16 mouse cellular contexts compared by ENCODE assay signal in the genomic region with DNA sequence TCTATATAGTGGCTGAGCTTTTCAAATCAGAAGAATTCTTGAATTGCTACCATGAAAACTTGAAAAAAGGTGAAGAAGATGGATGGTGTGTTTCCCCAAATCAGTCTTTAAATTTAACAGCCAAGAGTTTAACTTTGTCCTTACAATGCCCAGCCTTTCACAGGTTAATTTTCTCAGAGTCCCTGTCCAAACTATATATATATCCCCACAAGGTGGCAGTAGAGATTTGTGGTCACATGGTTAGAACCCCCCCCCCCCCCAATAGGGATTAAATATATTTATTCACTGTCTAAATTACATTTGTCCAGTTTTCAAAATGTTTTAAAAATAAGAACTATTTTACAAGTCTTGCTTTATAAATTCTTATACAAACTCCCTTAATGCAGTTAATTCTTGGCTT.
A peak's percentile ranks its signal among the peaks of the same experiment; 100 is the strongest.
DNase-seq lines count a peak whose midpoint lies in the region; ATAC-seq and TF ChIP-seq lines count a peak whose summit lies in the region.
"Had no signal": no experiment of that assay in that cellular context is flagged by ENCODE, and none has a peak within 500 bp of the region (broad histone marks: within the 10 kb centered on the region; RNA-seq: fewer than 3 reads in every experiment).

No protein-coding gene starts in this region.

- H3K4me1 ChIP-seq in heart, adult 2 months (ENCODE audit: control insufficient read depth, insufficient read depth, low read length): no peaks in the 10 kb centered on the region
- H3K4me1 ChIP-seq in embryonic facial prominence, embryonic 14.5 days (ENCODE audit: control insufficient read depth, insufficient read depth, low read length): no peaks in the 10 kb centered on the region
- H3K4me1 ChIP-seq in forebrain, embryonic 12.5 days: no peaks in the 10 kb centered on the region
- H3K4me1 ChIP-seq: limb, embryonic 15.5 days; midbrain, embryonic 10.5 days; stomach, embryonic 15.5 days had no signal

- ATAC-seq in embryonic facial prominence, embryonic 14.5 days (ENCODE audit: low read depth): no peak
- ATAC-seq in forebrain, embryonic 12.5 days (ENCODE audit: low FRiP score): no peak

- no peaks in the 10 kb centered on the region for H3K36me3 ChIP-seq in heart, adult 2 months (ENCODE audit: control insufficient read depth, insufficient read depth, low read length)
- H3K36me3 ChIP-seq in embryonic facial prominence, embryonic 14.5 days (ENCODE audit: control insufficient read depth, insufficient read depth, low read length): no peaks in the 10 kb centered on the region
- H3K36me3 ChIP-seq in forebrain, embryonic 12.5 days (replicated peaks): no peaks in the 10 kb centered on the region
- H3K36me3 ChIP-seq: G1E; limb, embryonic 15.5 days; midbrain, embryonic 10.5 days; stomach, embryonic 15.5 days had no signal

- no peak overlapping the region for H3K4me3 ChIP-seq in heart, adult 2 months
- H3K4me3 ChIP-seq in left cerebral cortex, adult 2 months: no peak overlapping the region
- H3K4me3 ChIP-seq in embryonic facial prominence, embryonic 14.5 days (ENCODE audit: low read depth, low read length): no peak overlapping the region
- H3K4me3 ChIP-seq in forebrain, embryonic 12.5 days (replicated peaks): no peak overlapping the region
- H3K4me3 ChIP-seq: erythroblast, embryonic 14.5 days; limb, embryonic 15.5 days; midbrain, embryonic 10.5 days; stomach, embryonic 15.5 days had no signal

- H3K4me2 ChIP-seq in embryonic facial prominence, embryonic 14.5 days (ENCODE audit: low read depth, low read length): no peak overlapping the region
- no peak overlapping the region for H3K4me2 ChIP-seq in forebrain, embryonic 12.5 days
- H3K4me2 ChIP-seq: limb, embryonic 15.5 days; stomach, embryonic 15.5 days had no signal

- intact Hi-C loops in heart, adult 2 months (cut with DNase I): loop anchor here (1.0 kb wide), 1 partner anchor 186 kb away; no protein-coding TSS in a partner anchor
- intact Hi-C loops in heart, postnatal 25 days (cut with DNase I): loop anchor here (1.0 kb wide), 1 partner anchor 186 kb away; no protein-coding TSS in a partner anchor
- intact Hi-C loops in left cerebral cortex, adult 2 months (cut with DNase I): no loop called here
- intact Hi-C loops in left cerebral cortex, postnatal 14 days (cut with DNase I): loop anchor here (10.0 kb wide), 1 partner anchor 178 kb away; no protein-coding TSS in a partner anchor

- no peak overlapping the region for H3K9ac ChIP-seq in heart, adult 2 months (ENCODE audit: low read depth, low read length)
- no peak overlapping the region for H3K9ac ChIP-seq in embryonic facial prominence, embryonic 14.5 days (ENCODE audit: low read depth, low read length)
- no peak overlapping the region for H3K9ac ChIP-seq in forebrain, embryonic 12.5 days
- H3K9ac ChIP-seq: limb, embryonic 15.5 days; stomach, embryonic 15.5 days had no signal

- DNase-seq in heart, adult 2 months: no peak
- no peak for DNase-seq in heart, postnatal 25 days (ENCODE audit: low spot score)
- DNase-seq in left cerebral cortex, adult 2 months (ENCODE audit: extremely low spot score in 1 of 2, low spot score in 2 of 2): no peak
- DNase-seq in left cerebral cortex, postnatal 14 days (ENCODE audit: low spot score in 2 of 2): no peak
- DNase-seq in ES-CJ7 (ENCODE audit: low read depth, low spot score): peak; percentile 6
- DNase-seq in embryonic facial prominence, embryonic 14.5 days (ENCODE audit: low spot score): peak; percentile 39
- DNase-seq in adrenal gland, adult 2 months: no peak
- DNase-seq: cerebellum, adult 11 months; heart, adult 11 months; heart, postnatal 36 days had no signal

- peak; percentile 52 for TF ChIP-seq CTCF in heart, adult 2 months (IDR thresholded peaks at IDR 0.05)
- TF ChIP-seq CTCF in left cerebral cortex, adult 2 months (IDR thresholded peaks at IDR 0.05): peak; percentile 10; the same call in 1 of the 2 replicates

- no peak for TF ChIP-seq EP300 in heart, adult 2 months (IDR thresholded peaks at IDR 0.05; ENCODE audit: insufficient read depth, low read depth, low read length)

- no peaks in the 10 kb centered on the region for H3K27me3 ChIP-seq in heart, adult 2 months (ENCODE audit: control insufficient read depth, insufficient read depth, low read length)
- H3K27me3 ChIP-seq in embryonic facial prominence, embryonic 14.5 days (replicated peaks; ENCODE audit: control insufficient read depth, insufficient read depth, low read length): no peaks in the 10 kb centered on the region
- no peaks in the 10 kb centered on the region for H3K27me3 ChIP-seq in forebrain, embryonic 12.5 days
- H3K27me3 ChIP-seq: limb, embryonic 15.5 days; stomach, embryonic 15.5 days had no signal

- no peaks in the 10 kb centered on the region for H3K79me2 ChIP-seq in heart, adult 2 months (replicated peaks; ENCODE audit: control insufficient read depth, insufficient read depth, low read length)

- H3K9me3 ChIP-seq in embryonic facial prominence, embryonic 14.5 days (ENCODE audit: control insufficient read depth, low read length): 0 out of 2 replicates have a peak, but pooled peaks cover 4% of the 10 kb centered on the region
- no peaks in the 10 kb centered on the region for H3K9me3 ChIP-seq in forebrain, embryonic 12.5 days
- H3K9me3 ChIP-seq: G1E; limb, embryonic 15.5 days; midbrain, embryonic 10.5 days; stomach, embryonic 15.5 days had no signal

- H3K27ac ChIP-seq in heart, adult 2 months: no peak overlapping the region
- H3K27ac ChIP-seq in left cerebral cortex, adult 2 months: no peak overlapping the region
- H3K27ac ChIP-seq in embryonic facial prominence, embryonic 14.5 days (replicated peaks; ENCODE audit: low read depth, low read length): no peak overlapping the region
- no peak overlapping the region for H3K27ac ChIP-seq in forebrain, embryonic 12.5 days
- H3K27ac ChIP-seq: limb, embryonic 15.5 days; midbrain, embryonic 10.5 days; stomach, embryonic 15.5 days had no signal

- no peak for TF ChIP-seq POLR2A in heart, adult 2 months (IDR thresholded peaks at IDR 0.05; ENCODE audit: insufficient read depth, low read depth, low read length)

Comparison
In these comparisons a context has a peak if more than half of its experiments do, and no peak if none do; other contexts are left out.
1. DNase-seq: peak in ES-CJ7 (single experiment) and embryonic facial prominence, embryonic 14.5 days (single experiment); none in heart, adult 2 months (0 of 2), heart, postnatal 25 days (single experiment), left cerebral cortex, adult 2 months (0 of 2), left cerebral cortex, postnatal 14 days (0 of 2) and adrenal gland, adult 2 months (single experiment).